Mouse (Mus musculus) heart, embryonic 12.5 days (tissue): Measurements from ENCODE around the gene Kctd17. TPM values are rescaled to one million over a fixed set of nuclear protein-coding genes. Genes with fewer than 3 reads are reported as not detected.

Experiments
- ATAC-seq: fragments of 200-750 bp; cut with Nextera tagmentation; 2 replicates; pipeline ENCODE4 v1.8.0; 2017; ENCODE audit warnings: moderate TSS enrichment, moderate library complexity; ENCODE audit not compliant: insufficient number of reproducible peaks, low FRiP score
- H3K27ac ChIP-seq: fragments of 300-500 bp; sonication (generic); 2 replicates; pipeline ENCODE4 v1.5.1; 2016; ENCODE audit warnings: mild to moderate bottlenecking, moderate library complexity; ENCODE audit not compliant: poor library complexity, severe bottlenecking
- H3K27me3 ChIP-seq: fragments of 300-500 bp; sonication (generic); replicated peaks from 2 replicates; pipeline ENCODE4 v1.6.1; 2016; ENCODE audit warnings: mild to moderate bottlenecking, moderate library complexity
- H3K36me3 ChIP-seq: fragments of 300-500 bp; sonication (generic); 2 replicates; pipeline ENCODE4 v1.6.1; 2016; ENCODE audit warnings: mild to moderate bottlenecking, moderate library complexity
- H3K4me1 ChIP-seq: fragments of 300-500 bp; sonication (generic); replicated peaks from 2 replicates; pipeline ENCODE4 v1.6.1; 2016; ENCODE audit warnings: mild to moderate bottlenecking
- H3K4me2 ChIP-seq: fragments of 300-500 bp; sonication (generic); 2 replicates; pipeline ENCODE4 v1.6.1; 2016; ENCODE audit warnings: mild to moderate bottlenecking, moderate library complexity
- H3K4me3 ChIP-seq: fragments of 300-500 bp; sonication (generic); 2 replicates; pipeline ENCODE4 v1.5.1; 2016; ENCODE audit warnings: mild to moderate bottlenecking
- H3K9ac ChIP-seq: fragments of 300-500 bp; sonication (generic); 2 replicates; pipeline ENCODE4 v1.6.1; 2016; ENCODE audit warnings: mild to moderate bottlenecking, moderate library complexity
- H3K9me3 ChIP-seq: fragments of 300-500 bp; sonication (generic); replicated peaks from 2 replicates; pipeline ENCODE4 v1.6.1; 2016; ENCODE audit warnings: mild to moderate bottlenecking, moderate library complexity
- WGBS: fragments of 180-500 bp; shearing (Covaris S2); methylation state at CpG from one replicate; pipeline ENCODE4 v1.1.7; 2016; 5-methylcytosine and 5-hydroxymethylcytosine counted together
- polyA plus RNA-seq: library from polyadenylated mRNA; unstranded; fragments of >200 nt; fragmentation: Nextera tagmentation; extraction: Ambion mirVana; gene quantifications from 2 replicates; pipeline ENCODE4 v1.2.1, GENCODE M21; 2016

Kctd17 gene
- polyA plus RNA-seq, 1 experiment from 2014 or later, result 19.9 TPM

DNA sequence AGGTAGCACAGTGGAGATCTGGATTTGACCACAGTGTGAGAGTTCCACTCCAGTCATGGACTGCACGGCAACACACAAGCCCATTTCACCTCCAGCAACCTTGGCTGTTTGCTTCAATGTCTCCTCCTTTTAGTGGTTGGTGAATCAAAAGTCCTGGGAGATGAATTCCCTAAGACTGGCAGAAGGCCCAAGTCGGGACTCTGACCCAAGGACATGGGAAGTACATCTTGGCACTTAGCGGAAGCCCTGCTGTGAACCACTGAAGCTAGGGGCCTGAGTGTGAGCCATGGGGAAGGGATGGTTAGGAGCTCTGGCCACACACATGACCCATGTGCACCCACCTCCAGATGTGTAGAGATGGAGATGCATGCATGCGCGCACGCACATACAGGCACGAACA is 39.2 kb downstream of the Kctd17 start:
- Histone ChIP-seq H3K36me3 (no peaks in the 10 kb centered on the region), H3K4me1 (peaks cover 30% of the 10 kb centered on the region), H3K4me3 (no peak overlapping the region), H3K9ac (no peak overlapping the region), H3K27me3 (no peaks in the 10 kb centered on the region; the same call in 1 of the 2 replicates), H3K9me3 (no peaks in the 10 kb centered on the region), H3K4me2 (no peak overlapping the region), H3K27ac (no peak overlapping the region)
- no peak for ATAC-seq
- WGBS, result 86% methylated on average over 7 of the region's 7 CpGs

DNA sequence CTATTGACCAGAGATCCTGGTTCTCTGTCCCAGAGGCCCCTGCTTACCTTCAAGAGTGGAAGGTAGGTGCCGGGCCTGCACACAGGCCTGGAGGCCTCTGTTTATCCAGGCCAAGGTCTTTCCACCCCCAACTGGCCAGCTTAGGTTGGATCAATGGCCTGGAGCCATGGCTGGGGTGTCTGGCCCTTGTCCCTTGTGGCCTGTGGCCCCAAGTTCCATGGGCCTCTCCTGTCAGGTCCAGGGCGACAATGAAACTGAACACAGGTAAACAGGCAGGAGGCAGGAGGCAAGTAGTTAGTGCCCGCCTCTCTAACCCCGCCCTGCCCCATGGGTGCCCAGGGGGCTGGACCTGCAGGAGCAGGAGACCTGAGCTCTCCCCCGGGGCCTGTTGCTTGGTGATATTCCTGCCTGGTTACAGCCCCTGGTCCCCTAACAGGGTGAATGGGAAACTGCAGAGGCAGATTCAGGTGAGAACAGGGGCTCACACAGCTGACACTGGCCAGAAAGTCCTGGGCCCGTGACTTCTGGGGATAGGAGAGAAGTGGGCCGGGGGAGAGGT is 40.1 kb downstream of the Kctd17 start, which contains the start of gene Tmprss6:
Gene Tmprss6, minus strand, starts transcription at position 256 of the 559 bp plus-strand sequence.
- ATAC-seq, result no peak
- H3K4me3 ChIP-seq, result no peak within 1 kb of the TSS
- H3K36me3 ChIP-seq, result no peaks in the 10 kb centered on the region
- no peak within 1 kb of the TSS for H3K9ac ChIP-seq
- peaks cover 22% of the 10 kb centered on the region for H3K4me1 ChIP-seq
- no peak within 1 kb of the TSS for H3K4me2 ChIP-seq
- WGBS, result 72% methylated on average over 7 of the region's 7 CpGs
- no peak within 1 kb of the TSS for H3K27ac ChIP-seq
- H3K9me3 ChIP-seq, result no peaks in the 10 kb centered on the region
- H3K27me3 ChIP-seq, result no peaks in the 10 kb centered on the region; the same call in 1 of the 2 replicates

DNA sequence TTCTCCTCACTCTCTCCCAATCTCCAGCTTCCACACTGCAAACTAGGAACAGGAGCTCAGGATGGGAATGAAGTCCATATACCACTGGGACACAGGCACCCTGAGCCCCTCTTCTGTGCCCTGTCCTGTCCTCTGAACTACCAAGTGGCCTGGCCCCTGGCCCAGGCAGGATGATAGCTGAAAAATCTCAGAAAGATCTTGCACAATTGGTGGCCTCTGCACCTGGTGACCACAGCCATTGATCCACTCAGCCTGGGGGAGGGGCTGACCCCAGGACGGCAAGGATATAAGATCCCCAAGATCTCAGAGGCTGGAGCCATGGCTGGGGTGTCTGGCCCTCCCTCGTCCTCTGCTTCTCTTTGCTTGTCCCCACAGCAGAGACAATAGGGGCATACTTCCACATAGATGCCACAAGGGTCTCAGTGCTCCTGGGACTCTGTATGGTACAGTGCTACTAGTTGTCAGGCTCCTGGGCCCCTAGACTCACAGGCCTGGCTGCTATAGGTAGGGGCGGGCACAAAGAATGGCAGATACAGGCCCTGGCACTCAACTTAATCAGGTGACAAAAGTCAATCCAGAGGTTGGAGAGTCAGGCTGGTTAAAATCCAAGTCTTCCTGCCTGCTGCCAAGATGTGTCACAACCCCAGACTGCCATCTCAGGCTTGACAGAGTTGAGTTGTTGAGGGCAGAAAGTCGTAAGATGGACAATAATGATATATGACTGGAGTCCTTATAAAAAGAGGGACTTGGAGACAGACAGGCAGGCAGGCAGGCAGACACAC is 42.3 kb downstream of the Kctd17 start:
- no peak overlapping the region for H3K27ac ChIP-seq
- peaks cover 29% of the 10 kb centered on the region for H3K4me1 ChIP-seq
- H3K9me3 ChIP-seq, result no peaks in the 10 kb centered on the region
- no peak overlapping the region for H3K4me3 ChIP-seq
- H3K36me3 ChIP-seq, result no peaks in the 10 kb centered on the region
- no peak overlapping the region for H3K9ac ChIP-seq
- H3K4me2 ChIP-seq, result no peak overlapping the region
- H3K27me3 ChIP-seq, result peaks cover 5% of the 10 kb centered on the region; the same call in 1 of the 2 replicates
- 66% methylated on average over 4 of the region's 4 CpGs for WGBS
- ATAC-seq, result no peak

DNA sequence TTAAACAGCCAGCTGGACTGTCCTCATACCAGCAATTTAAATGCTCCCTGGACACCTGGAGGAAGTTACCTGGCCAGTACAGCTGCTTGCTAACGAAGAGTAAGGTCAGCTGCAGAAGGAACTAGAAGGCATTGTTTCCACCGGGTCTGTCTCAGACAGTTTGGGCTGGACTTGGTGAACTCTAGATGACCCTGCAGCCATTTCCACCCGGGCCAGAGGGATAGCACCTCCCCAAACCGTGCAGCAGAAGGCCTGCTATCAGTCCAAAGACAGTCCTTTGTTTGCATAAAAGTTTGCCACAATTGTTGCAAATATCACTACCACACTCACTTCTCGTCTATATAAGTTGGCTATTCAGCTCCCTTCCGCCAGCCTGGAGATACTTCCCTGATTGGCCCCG is 43.5 kb downstream of the Kctd17 start:
- ATAC-seq, result no peak

DNA sequence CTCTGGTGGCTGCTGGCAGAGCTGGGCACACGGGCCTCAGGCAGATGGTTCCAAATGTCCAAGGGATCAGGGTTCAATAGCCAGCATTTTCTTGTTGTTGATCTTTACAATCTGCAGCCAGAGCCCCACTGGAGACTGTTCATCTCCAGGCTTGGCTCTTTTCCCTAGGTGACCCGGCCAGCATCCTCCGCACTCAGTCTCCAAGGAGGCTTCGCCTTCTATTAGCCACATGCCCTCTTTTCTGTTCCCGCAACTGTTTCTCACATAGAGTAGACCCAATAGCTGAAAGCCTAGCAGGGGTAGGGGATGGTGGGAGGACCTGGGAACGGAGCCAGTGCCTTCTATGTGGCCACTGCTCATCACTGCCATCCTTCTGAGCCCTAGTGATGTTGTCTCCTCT is 45.1 kb downstream of the Kctd17 start:
- Histone ChIP-seq H3K9ac (no peak overlapping the region), H3K27me3 (0 out of 2 replicates have a peak, but pooled peaks cover 5% of the 10 kb centered on the region), H3K4me1 (peaks cover 34% of the 10 kb centered on the region), H3K9me3 (no peaks in the 10 kb centered on the region), H3K4me3 (no peak overlapping the region), H3K4me2 (no peak overlapping the region), H3K27ac (no peak overlapping the region), H3K36me3 (no peaks in the 10 kb centered on the region)
- no peak for ATAC-seq
- 80% methylated on average over 6 of the region's 6 CpGs for WGBS

More for the DNA sequence above, 43.5 kb downstream of the Kctd17 start:
- Histone ChIP-seq H3K4me3 (no peak overlapping the region), H3K36me3 (no peaks in the 10 kb centered on the region), H3K27ac (no peak overlapping the region), H3K9me3 (no peaks in the 10 kb centered on the region), H3K27me3 (0 out of 2 replicates have a peak, but pooled peaks cover 5% of the 10 kb centered on the region), H3K4me2 (no peak overlapping the region), H3K4me1 (peaks cover 34% of the 10 kb centered on the region), H3K9ac (no peak overlapping the region)
- 32% methylated on average over 7 of the region's 7 CpGs for WGBS

DNA sequence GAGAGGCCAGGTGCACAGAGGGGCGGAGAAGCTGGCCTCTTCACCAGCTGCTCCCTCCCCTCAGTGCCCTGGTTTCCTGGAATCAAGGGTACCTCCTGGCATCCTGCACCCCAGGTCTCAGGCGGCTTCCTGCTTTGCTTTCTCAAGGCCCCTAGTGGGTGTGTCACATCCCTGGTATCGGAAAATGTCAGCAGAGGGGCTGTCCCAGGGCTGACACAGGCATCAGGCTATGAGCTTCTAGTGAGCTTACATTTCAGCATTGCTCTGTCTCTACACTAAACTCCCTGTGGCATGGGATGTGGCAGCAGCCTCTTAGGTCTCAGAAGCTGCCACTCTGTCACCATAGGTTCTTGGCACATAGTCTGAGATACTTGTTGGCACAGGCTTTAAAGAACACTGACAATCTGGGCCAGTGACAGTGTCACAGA is 47.3 kb downstream of the Kctd17 start:
- Histone ChIP-seq H3K27me3 (0 out of 2 replicates have a peak, but pooled peaks cover 5% of the 10 kb centered on the region), H3K4me3 (no peak overlapping the region), H3K4me1 (peaks cover 31% of the 10 kb centered on the region), H3K4me2 (no peak overlapping the region), H3K36me3 (no peaks in the 10 kb centered on the region), H3K9ac (0 out of 2 replicates have a peak overlapping the region, but pooled peaks have one; percentile 20), H3K27ac (no peak overlapping the region), H3K9me3 (no peaks in the 10 kb centered on the region)
- ATAC-seq, result peak; percentile 23; the same call in 1 of the 2 replicates
- WGBS, result 43% methylated on average over 3 of the region's 3 CpGs

DNA sequence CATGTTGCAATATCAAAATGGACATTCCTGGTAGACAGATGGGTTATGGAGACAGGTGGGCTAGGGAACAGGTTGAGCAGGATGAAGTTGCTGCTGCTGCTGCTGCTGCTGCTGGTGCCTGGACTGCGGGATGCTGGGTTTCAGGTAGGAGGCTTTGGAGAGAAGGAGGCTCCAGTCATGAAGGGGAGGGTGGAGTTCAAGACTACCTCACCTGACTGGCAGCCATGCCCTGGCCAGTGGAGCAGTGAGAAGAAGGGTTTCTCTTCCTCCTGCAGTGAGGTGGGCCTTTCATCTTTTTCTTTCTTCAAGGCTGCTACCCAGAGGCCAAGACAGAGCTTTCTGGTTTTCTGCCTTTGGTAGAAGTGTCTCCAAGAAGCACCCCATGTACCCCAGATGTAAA is 48.5 kb downstream of the Kctd17 start:
- 0 out of 2 replicates have a peak, but pooled peaks cover 5% of the 10 kb centered on the region for H3K27me3 ChIP-seq
- no peak overlapping the region for H3K4me2 ChIP-seq
- no peak for ATAC-seq
- H3K27ac ChIP-seq, result no peak overlapping the region
- peaks cover 25% of the 10 kb centered on the region for H3K4me1 ChIP-seq
- no peaks in the 10 kb centered on the region for H3K9me3 ChIP-seq
- 89% methylated on average over 1 of the region's 1 CpGs for WGBS
- H3K9ac ChIP-seq, result no peak overlapping the region
- H3K36me3 ChIP-seq, result no peaks in the 10 kb centered on the region
- H3K4me3 ChIP-seq, result no peak overlapping the region

DNA sequence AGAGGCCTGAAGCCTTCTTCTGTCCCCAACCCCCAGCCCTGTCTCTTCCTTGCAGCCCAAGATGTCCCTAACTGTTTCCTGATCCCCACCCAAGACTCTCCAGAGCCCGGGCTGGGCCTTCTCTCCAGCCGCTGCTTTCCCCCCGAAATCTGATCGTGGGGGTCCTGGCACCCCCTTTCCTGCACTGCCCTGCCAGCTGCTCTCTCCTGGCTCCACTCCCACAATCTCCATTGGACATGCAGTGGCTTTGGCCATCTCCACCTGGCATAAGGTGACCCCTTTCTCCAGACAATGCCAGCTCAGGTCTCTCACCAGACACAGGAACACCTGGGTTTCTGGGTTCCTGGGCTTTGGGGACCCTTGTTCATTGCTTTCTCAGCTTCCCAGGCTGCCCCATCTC is 49.7 kb downstream of the Kctd17 start:
- 0 out of 2 replicates have a peak, but pooled peaks cover 5% of the 10 kb centered on the region for H3K27me3 ChIP-seq
- WGBS, result 87% methylated on average over 4 of the region's 4 CpGs
- ATAC-seq, result no peak

DNA sequence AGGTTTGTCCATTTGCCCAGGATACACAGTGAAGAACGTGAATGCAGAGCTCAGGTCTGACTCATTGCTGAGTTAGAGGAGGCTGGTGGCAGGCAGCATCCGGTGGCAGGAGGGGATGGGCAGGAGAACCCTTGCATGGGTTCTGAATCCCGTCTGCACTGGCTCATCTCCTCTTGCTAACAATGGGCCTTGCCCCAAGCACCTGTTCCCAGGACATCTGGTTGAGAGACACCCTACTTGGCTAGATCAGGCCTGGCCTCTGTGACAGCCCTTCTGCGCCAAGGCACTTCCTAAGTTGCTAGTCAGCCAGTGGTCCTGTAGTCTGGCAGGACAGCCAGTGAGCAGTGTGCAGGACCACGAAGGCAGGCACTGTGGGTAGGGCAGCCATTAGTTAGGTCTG is 51.1 kb downstream of the Kctd17 start:
- H3K9me3 ChIP-seq, result no peaks in the 10 kb centered on the region
- no peak for ATAC-seq
- 69% methylated on average over 5 of the region's 5 CpGs for WGBS

More for the DNA sequence above, 49.7 kb downstream of the Kctd17 start:
- no peak overlapping the region for H3K27ac ChIP-seq
- H3K4me2 ChIP-seq, result no peak overlapping the region
- H3K9ac ChIP-seq, result no peak overlapping the region
- no peak overlapping the region for H3K4me3 ChIP-seq
- no peaks in the 10 kb centered on the region for H3K36me3 ChIP-seq
- no peaks in the 10 kb centered on the region for H3K9me3 ChIP-seq
- peaks cover 19% of the 10 kb centered on the region for H3K4me1 ChIP-seq

DNA sequence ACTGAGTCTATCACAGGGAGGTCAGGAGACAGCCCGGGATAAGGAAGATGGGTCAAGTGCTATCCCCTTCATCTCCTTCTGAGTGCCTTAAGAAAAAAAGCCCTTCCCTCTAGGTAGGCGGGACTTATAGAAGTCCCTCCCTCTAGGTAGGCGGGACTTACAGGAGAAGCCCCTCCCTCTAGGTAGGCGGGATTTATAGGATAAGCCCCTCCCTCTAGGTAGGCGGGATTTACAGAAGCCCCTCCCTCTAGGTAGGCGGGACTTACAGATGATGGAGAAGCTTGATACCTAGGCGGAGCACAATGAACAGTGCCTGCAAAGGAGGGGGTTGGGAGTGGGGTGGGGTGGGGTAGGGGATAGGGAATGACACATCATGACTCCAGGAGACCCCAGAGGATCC is 51.7 kb downstream of the Kctd17 start:
- 69% methylated on average over 7 of the region's 7 CpGs for WGBS
- H3K4me3 ChIP-seq, result no peak overlapping the region
- no peaks in the 10 kb centered on the region for H3K36me3 ChIP-seq
- H3K9ac ChIP-seq, result no peak overlapping the region
- H3K27ac ChIP-seq, result no peak overlapping the region
- H3K27me3 ChIP-seq, result peaks cover 2% of the 10 kb centered on the region
- ATAC-seq, result no peak
- no peak overlapping the region for H3K4me2 ChIP-seq
- H3K4me1 ChIP-seq, result peaks cover 18% of the 10 kb centered on the region
- no peaks in the 10 kb centered on the region for H3K9me3 ChIP-seq

More for the DNA sequence above, 51.1 kb downstream of the Kctd17 start:
- Histone ChIP-seq H3K9ac (no peak overlapping the region), H3K36me3 (no peaks in the 10 kb centered on the region), H3K4me1 (peaks cover 19% of the 10 kb centered on the region), H3K27me3 (peaks cover 5% of the 10 kb centered on the region; the same call in 1 of the 2 replicates), H3K4me3 (no peak overlapping the region), H3K27ac (no peak overlapping the region), H3K4me2 (no peak overlapping the region)

DNA sequence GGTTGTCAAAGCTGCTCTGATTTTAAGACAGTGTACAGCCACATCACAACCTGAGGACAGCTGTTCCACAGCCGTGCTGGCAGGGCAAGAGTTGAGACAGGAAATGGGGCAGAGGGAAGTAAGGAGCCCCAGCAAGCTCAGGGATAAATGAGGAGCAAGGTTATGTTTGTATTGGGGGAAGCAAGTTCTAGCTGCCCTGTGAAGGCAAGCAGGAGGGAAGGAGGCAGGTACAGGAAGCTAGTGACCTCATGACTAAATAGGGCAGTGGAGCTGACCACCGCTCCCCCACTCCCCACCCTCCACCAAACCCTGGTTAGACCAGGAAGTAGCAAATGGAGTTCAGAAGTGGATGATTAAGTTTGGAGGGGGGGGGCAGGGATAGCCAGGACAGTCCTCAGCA is 52.6 kb downstream of the Kctd17 start:
- Histone ChIP-seq H3K36me3 (no peaks in the 10 kb centered on the region), H3K9ac (no peak overlapping the region), H3K27ac (no peak overlapping the region), H3K9me3 (no peaks in the 10 kb centered on the region), H3K4me1 (peaks cover 9% of the 10 kb centered on the region; the same call in 1 of the 2 replicates), H3K27me3 (peaks cover 9% of the 10 kb centered on the region), H3K4me3 (no peak overlapping the region), H3K4me2 (no peak overlapping the region)
- peak; percentile 17; the same call in 1 of the 2 replicates for ATAC-seq
- 36% methylated on average over 2 of the region's 2 CpGs for WGBS
